Mouse (Mus musculus) small intestine, adult 2 months (tissue): ENCODE results near the gene Gm15155.

Experiments
- CTCF ChIP-seq: fragments of 200-500 bp; IDR thresholded peaks from 2 replicates; pipeline ENCODE4 v1.5.1; 2012; ENCODE audit warnings: low read depth, mild to moderate bottlenecking, control low read depth, inconsistent platforms, low read length, moderate library complexity, mixed read lengths; ENCODE audit not compliant: insufficient replicate concordance, insufficient read length; ENCODE audit errors: extremely low read depth
- POLR2A ChIP-seq: fragments of 200-500 bp; IDR thresholded peaks from 2 replicates; pipeline ENCODE4 v1.6.1; 2012; ENCODE audit warnings: low read depth, mild to moderate bottlenecking, control low read depth, inconsistent platforms, low read length, moderate library complexity

DNA sequence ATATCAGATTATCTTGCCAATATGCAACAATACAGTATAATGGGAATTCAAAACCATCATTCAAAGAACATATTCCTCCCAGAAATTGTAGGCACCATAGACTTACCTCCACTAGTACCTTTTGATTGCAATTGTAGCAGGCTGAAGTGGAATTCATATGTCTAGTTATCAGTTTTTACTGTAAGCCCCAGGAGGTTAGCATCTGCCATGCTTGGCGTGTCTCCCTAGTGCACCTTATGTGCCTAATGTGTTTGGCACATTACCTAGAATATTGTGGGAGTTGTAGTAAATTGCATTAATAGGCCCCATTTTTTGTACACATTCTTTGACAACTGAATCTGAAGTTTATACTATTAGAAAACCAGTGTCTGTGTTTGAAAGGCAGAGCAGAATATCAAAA is 33.4 kb downstream of the Gm15155 start:
- no peak for TF ChIP-seq POLR2A
- TF ChIP-seq CTCF: no peak
